Mouse (Mus musculus) kidney, embryonic 15.5 days (tissue): ENCODE data around the gene Ankdd1a. TPM values are rescaled to one million over a fixed set of nuclear protein-coding genes. Genes with fewer than 3 reads are reported as not detected.

Experiments
- ATAC-seq: fragments of 200-750 bp; cut with Nextera tagmentation; replicated peaks from 2 replicates; pipeline ENCODE4 v1.8.0; 2017; ENCODE audit warnings: moderate TSS enrichment; ENCODE audit not compliant: low FRiP score
- H3K27ac ChIP-seq: fragments of 300-500 bp; sonication (generic); 2 replicates; pipeline ENCODE4 v1.5.1; 2015; ENCODE audit warnings: mild to moderate bottlenecking, inconsistent platforms
- H3K27me3 ChIP-seq: fragments of 300-500 bp; sonication (generic); 2 replicates; pipeline ENCODE4 v1.6.1; 2015; ENCODE audit warnings: inconsistent platforms
- H3K36me3 ChIP-seq: fragments of 300-500 bp; sonication (generic); 2 replicates; pipeline ENCODE4 v1.6.1; 2015; ENCODE audit warnings: inconsistent platforms
- H3K4me1 ChIP-seq: fragments of 300-500 bp; sonication (generic); 2 replicates; pipeline ENCODE4 v1.6.1; 2015; ENCODE audit warnings: inconsistent platforms
- H3K4me2 ChIP-seq: fragments of 300-500 bp; sonication (generic); 2 replicates; pipeline ENCODE4 v1.6.1; 2015; ENCODE audit warnings: moderate library complexity, mild to moderate bottlenecking, inconsistent platforms
- H3K4me3 ChIP-seq: fragments of 300-500 bp; sonication (generic); replicated peaks from 2 replicates; pipeline ENCODE4 v1.5.1; 2015; ENCODE audit warnings: mild to moderate bottlenecking, inconsistent platforms
- H3K9ac ChIP-seq: fragments of 300-500 bp; sonication (generic); 2 replicates; pipeline ENCODE4 v1.6.1; 2015; ENCODE audit warnings: mild to moderate bottlenecking, inconsistent platforms
- H3K9me3 ChIP-seq: fragments of 300-500 bp; sonication (generic); replicated peaks from 2 replicates; pipeline ENCODE4 v1.6.1; 2016; ENCODE audit warnings: inconsistent platforms
- WGBS: fragments of 180-500 bp; shearing (Covaris S2); methylation state at CpG from one replicate; pipeline ENCODE4 v1.1.7; 2015; ENCODE audit warnings: mixed read lengths; 5-methylcytosine and 5-hydroxymethylcytosine counted together
- polyA plus RNA-seq: library from polyadenylated mRNA; unstranded; fragments of >200 nt; fragmentation: Nextera tagmentation; extraction: Ambion mirVana; gene quantifications from 2 replicates; pipeline ENCODE4 v1.2.1, GENCODE M21; 2015

The Ankdd1a gene
- polyA plus RNA-seq, 1 experiment from 2014 or later, result not detected

- H3K9me3 ChIP-seq, result no peaks in the 10 kb centered on the region
- no peak overlapping the region for H3K4me3 ChIP-seq
- WGBS, result 58% methylated on average over 13 of the region's 13 CpGs
- no peaks in the 10 kb centered on the region for H3K27me3 ChIP-seq
- H3K4me2 ChIP-seq, result no peak overlapping the region
- peak overlapping the region; percentile 76 for H3K27ac ChIP-seq
- H3K36me3 ChIP-seq, result no peaks in the 10 kb centered on the region
- ATAC-seq, result no peak
- peaks cover 19% of the 10 kb centered on the region for H3K4me1 ChIP-seq
- H3K9ac ChIP-seq, result no peak overlapping the region
These were observed 21.4 kb upstream of the Ankdd1a start for GRCm38 (mm10) chr9:65541126-65542068.

- no peak overlapping the region for H3K4me3 ChIP-seq
- no peak overlapping the region for H3K9ac ChIP-seq
- H3K27ac ChIP-seq, result no peak overlapping the region
- H3K9me3 ChIP-seq, result no peaks in the 10 kb centered on the region
- no peaks in the 10 kb centered on the region for H3K27me3 ChIP-seq
- H3K36me3 ChIP-seq, result no peaks in the 10 kb centered on the region
- peaks cover 9% of the 10 kb centered on the region for H3K4me1 ChIP-seq
- WGBS, result 74% methylated on average over 9 of the region's 9 CpGs
- H3K4me2 ChIP-seq, result no peak overlapping the region
- no peak for ATAC-seq
These were observed 19.7 kb upstream of the Ankdd1a start for GRCm38 (mm10) chr9:65539697-65540096.

- Histone ChIP-seq H3K4me3 (no peak overlapping the region), H3K27me3 (no peaks in the 10 kb centered on the region), H3K9me3 (no peaks in the 10 kb centered on the region), H3K9ac (no peak overlapping the region), H3K36me3 (no peaks in the 10 kb centered on the region), H3K4me2 (no peak overlapping the region), H3K4me1 (peaks cover 9% of the 10 kb centered on the region), H3K27ac (no peak overlapping the region)
- ATAC-seq, result no peak
- WGBS, result 83% methylated on average over 8 of the region's 8 CpGs
These were observed 18.1 kb upstream of the Ankdd1a start for GRCm38 (mm10) chr9:65537901-65538630.

- WGBS, result 84% methylated on average over 4 of the region's 4 CpGs
- Histone ChIP-seq H3K4me2 (no peak overlapping the region), H3K27me3 (no peaks in the 10 kb centered on the region), H3K36me3 (no peaks in the 10 kb centered on the region), H3K27ac (no peak overlapping the region), H3K9ac (no peak overlapping the region), H3K9me3 (no peaks in the 10 kb centered on the region), H3K4me3 (no peak overlapping the region), H3K4me1 (peaks cover 4% of the 10 kb centered on the region)
- no peak for ATAC-seq
These were observed 16.5 kb upstream of the Ankdd1a start for GRCm38 (mm10) chr9:65536491-65536890.

- Histone ChIP-seq H3K36me3 (no peaks in the 10 kb centered on the region), H3K9ac (no peak overlapping the region), H3K9me3 (no peaks in the 10 kb centered on the region), H3K27ac (no peak overlapping the region), H3K27me3 (no peaks in the 10 kb centered on the region), H3K4me3 (no peak overlapping the region), H3K4me2 (no peak overlapping the region), H3K4me1 (no peaks in the 10 kb centered on the region)
- 88% methylated on average over 10 of the region's 11 CpGs for WGBS
- ATAC-seq, result no peak
These were observed 15.9 kb upstream of the Ankdd1a start for GRCm38 (mm10) chr9:65535789-65536469.

- H3K4me3 ChIP-seq, result no peak overlapping the region
- no peak overlapping the region for H3K4me2 ChIP-seq
- no peaks in the 10 kb centered on the region for H3K4me1 ChIP-seq
- H3K27me3 ChIP-seq, result no peaks in the 10 kb centered on the region
- 58% methylated on average over 3 of the region's 3 CpGs for WGBS
- no peaks in the 10 kb centered on the region for H3K36me3 ChIP-seq
- H3K27ac ChIP-seq, result no peak overlapping the region
- ATAC-seq, result no peak
- no peak overlapping the region for H3K9ac ChIP-seq
- H3K9me3 ChIP-seq, result no peaks in the 10 kb centered on the region
These were observed 15.3 kb upstream of the Ankdd1a start for GRCm38 (mm10) chr9:65535191-65535722.

GRCm38 (mm10) chr9:65534111-65534510, 14.1 kb upstream of the Ankdd1a start:
- no peaks in the 10 kb centered on the region for H3K4me1 ChIP-seq
- no peaks in the 10 kb centered on the region for H3K27me3 ChIP-seq
- WGBS, result 92% methylated on average over 3 of the region's 3 CpGs
- H3K9ac ChIP-seq, result no peak overlapping the region
- H3K27ac ChIP-seq, result no peak overlapping the region
- H3K4me3 ChIP-seq, result no peak overlapping the region
- H3K9me3 ChIP-seq, result no peaks in the 10 kb centered on the region
- ATAC-seq, result no peak
- H3K36me3 ChIP-seq, result no peaks in the 10 kb centered on the region
- H3K4me2 ChIP-seq, result no peak overlapping the region

GRCm38 (mm10) chr9:65532986-65533385, 13.0 kb upstream of the Ankdd1a start:
- no peaks in the 10 kb centered on the region for H3K27me3 ChIP-seq
- no peak overlapping the region for H3K4me3 ChIP-seq
- 64% methylated on average over 8 of the region's 8 CpGs for WGBS
- no peaks in the 10 kb centered on the region for H3K9me3 ChIP-seq
- H3K9ac ChIP-seq, result no peak overlapping the region
- no peak for ATAC-seq
- H3K27ac ChIP-seq, result no peak overlapping the region
- no peak overlapping the region for H3K4me2 ChIP-seq
- no peaks in the 10 kb centered on the region for H3K4me1 ChIP-seq
- H3K36me3 ChIP-seq, result no peaks in the 10 kb centered on the region

- ATAC-seq, result no peak
- WGBS, result 58% methylated on average over 5 of the region's 5 CpGs
- no peaks in the 10 kb centered on the region for H3K9me3 ChIP-seq
These were observed 11.3 kb upstream of the Ankdd1a start for GRCm38 (mm10) chr9:65531283-65531682.

GRCm38 (mm10) chr9:65529659-65530058, 9.7 kb upstream of the Ankdd1a start:
- H3K4me1 ChIP-seq, result 0 out of 2 replicates have a peak, but pooled peaks cover 4% of the 10 kb centered on the region
- no peak overlapping the region for H3K4me3 ChIP-seq
- H3K36me3 ChIP-seq, result no peaks in the 10 kb centered on the region
- no peak for ATAC-seq
- H3K4me2 ChIP-seq, result no peak overlapping the region
- WGBS, result 63% methylated on average over 8 of the region's 8 CpGs
- no peaks in the 10 kb centered on the region for H3K9me3 ChIP-seq
- no peak overlapping the region for H3K9ac ChIP-seq
- no peaks in the 10 kb centered on the region for H3K27me3 ChIP-seq
- H3K27ac ChIP-seq, result no peak overlapping the region

More at GRCm38 (mm10) chr9:65531283-65531682, 11.3 kb upstream of the Ankdd1a start:
- no peak overlapping the region for H3K4me2 ChIP-seq
- no peak overlapping the region for H3K9ac ChIP-seq
- no peaks in the 10 kb centered on the region for H3K27me3 ChIP-seq
- H3K4me3 ChIP-seq, result no peak overlapping the region
- H3K27ac ChIP-seq, result no peak overlapping the region
- 0 out of 2 replicates have a peak, but pooled peaks cover 3% of the 10 kb centered on the region for H3K4me1 ChIP-seq
- H3K36me3 ChIP-seq, result no peaks in the 10 kb centered on the region

- Histone ChIP-seq H3K9me3 (no peaks in the 10 kb centered on the region), H3K27ac (no peak overlapping the region), H3K4me3 (no peak overlapping the region), H3K9ac (no peak overlapping the region), H3K27me3 (no peaks in the 10 kb centered on the region), H3K36me3 (no peaks in the 10 kb centered on the region), H3K4me1 (peaks cover 7% of the 10 kb centered on the region), H3K4me2 (no peak overlapping the region)
- 0 out of 2 replicates have a peak, but pooled peaks have one; percentile 24 for ATAC-seq
- WGBS, result 73% methylated on average over 6 of the region's 6 CpGs
These were observed 8.5 kb upstream of the Ankdd1a start for GRCm38 (mm10) chr9:65528417-65529038.
